Mouse (Mus musculus) liver, embryonic 15.5 days (tissue): ENCODE results near the gene Rnaseh2a. TPM values are rescaled to one million over a fixed set of nuclear protein-coding genes. Genes with fewer than 3 reads are reported as not detected.
A peak's percentile ranks its signal among the peaks of the same experiment; 100 is the strongest.

ENCODE experiments used
- ATAC-seq: fragments of 200-750 bp; cut with Nextera tagmentation; 2 replicates; pipeline ENCODE4 v1.8.0; 2017; ENCODE audit warnings: moderate number of reproducible peaks, mild to moderate bottlenecking, moderate library complexity; ENCODE audit not compliant: insufficient read depth
- H3K27ac ChIP-seq: fragments of 300-500 bp; sonication (generic); replicated peaks from 2 replicates; pipeline ENCODE4 v1.5.1; 2015; ENCODE audit warnings: mild to moderate bottlenecking, inconsistent platforms
- H3K27me3 ChIP-seq: fragments of 300-500 bp; sonication (generic); 2 replicates; pipeline ENCODE4 v1.6.1; 2015; ENCODE audit warnings: mild to moderate bottlenecking, inconsistent platforms
- H3K36me3 ChIP-seq: fragments of 300-500 bp; sonication (generic); replicated peaks from 2 replicates; pipeline ENCODE4 v1.6.1; 2015; ENCODE audit warnings: moderate library complexity, mild to moderate bottlenecking, inconsistent platforms
- H3K4me1 ChIP-seq: fragments of 300-500 bp; sonication (generic); replicated peaks from 2 replicates; pipeline ENCODE4 v1.6.1; 2015; ENCODE audit warnings: inconsistent platforms
- H3K4me2 ChIP-seq: fragments of 300-500 bp; sonication (generic); 2 replicates; pipeline ENCODE4 v1.6.1; 2015; ENCODE audit warnings: moderate library complexity, mild to moderate bottlenecking, inconsistent platforms
- H3K4me3 ChIP-seq: fragments of 300-500 bp; sonication (generic); replicated peaks from 2 replicates; pipeline ENCODE4 v1.5.1; 2015; ENCODE audit warnings: mild to moderate bottlenecking, inconsistent platforms
- H3K9ac ChIP-seq: fragments of 300-500 bp; sonication (generic); 2 replicates; pipeline ENCODE4 v1.6.1; 2015; ENCODE audit warnings: moderate library complexity, mild to moderate bottlenecking, inconsistent platforms
- H3K9me3 ChIP-seq: fragments of 300-500 bp; sonication (generic); replicated peaks from 2 replicates; pipeline ENCODE4 v1.6.1; 2016; ENCODE audit warnings: inconsistent platforms
- WGBS: fragments of 180-500 bp; shearing (Covaris S2); methylation state at CpG from one replicate; pipeline ENCODE4 v1.1.7; 2015; ENCODE audit warnings: mixed read lengths; ENCODE audit not compliant: insufficient replicate concordance; 5-methylcytosine and 5-hydroxymethylcytosine counted together
- polyA plus RNA-seq: library from polyadenylated mRNA; unstranded; fragments of >200 nt; fragmentation: Nextera tagmentation; extraction: Ambion mirVana; gene quantifications from 2 replicates; pipeline ENCODE4 v1.2.1, GENCODE M21; 2015

The Rnaseh2a gene
- polyA plus RNA-seq, 1 experiment from 2014 or later = 101 TPM

GRCm38 (mm10) chr8:84976031-84976762, 6.6 kb upstream of the Rnaseh2a start:
- Histone ChIP-seq H3K4me2 (peak overlapping the region; percentile 99), H3K9ac (peak overlapping the region; percentile 74), H3K27ac (peak overlapping the region; percentile 97), H3K4me1 (peaks cover 99% of the 10 kb centered on the region), H3K9me3 (no peaks in the 10 kb centered on the region), H3K27me3 (peaks cover 21% of the 10 kb centered on the region; the same call in 1 of the 2 replicates), H3K36me3 (peaks cover 45% of the 10 kb centered on the region), H3K4me3 (peak overlapping the region; percentile 85)
- peak; percentile 74 for ATAC-seq
- under 1% methylated on average over 61 of the region's 61 CpGs for WGBS

- peak overlapping the region; percentile 97 for H3K27ac ChIP-seq
- H3K4me2 ChIP-seq = peak overlapping the region; percentile 99
- H3K36me3 ChIP-seq = peaks cover 52% of the 10 kb centered on the region
- peaks cover 96% of the 10 kb centered on the region for H3K4me1 ChIP-seq
- no peak for ATAC-seq
- H3K9me3 ChIP-seq = no peaks in the 10 kb centered on the region
- 32% methylated on average over 7 of the region's 7 CpGs for WGBS
- H3K9ac ChIP-seq = peak overlapping the region; percentile 74
- H3K27me3 ChIP-seq = peaks cover 21% of the 10 kb centered on the region; the same call in 1 of the 2 replicates
- peak overlapping the region; percentile 85 for H3K4me3 ChIP-seq
Observed at GRCm38 (mm10) chr8:84975434-84975833, 5.9 kb upstream of the Rnaseh2a start.

- peak overlapping the region; percentile 97 for H3K27ac ChIP-seq
- WGBS = 67% methylated on average over 8 of the region's 8 CpGs
- H3K9me3 ChIP-seq = no peaks in the 10 kb centered on the region
- peak overlapping the region; percentile 85 for H3K4me3 ChIP-seq
- H3K9ac ChIP-seq = peak overlapping the region; percentile 74
- H3K4me2 ChIP-seq = peak overlapping the region; percentile 99
- peaks cover 21% of the 10 kb centered on the region; the same call in 1 of the 2 replicates for H3K27me3 ChIP-seq
- H3K36me3 ChIP-seq = peaks cover 57% of the 10 kb centered on the region
- peaks cover 90% of the 10 kb centered on the region for H3K4me1 ChIP-seq
- ATAC-seq = no peak
Observed at GRCm38 (mm10) chr8:84974543-84975142, 5.1 kb upstream of the Rnaseh2a start.

GRCm38 (mm10) chr8:84973803-84974542, 4.4 kb upstream of the Rnaseh2a start:
- Histone ChIP-seq H3K9me3 (no peaks in the 10 kb centered on the region), H3K36me3 (peaks cover 57% of the 10 kb centered on the region), H3K27ac (peak overlapping the region; percentile 97), H3K27me3 (peaks cover 15% of the 10 kb centered on the region; the same call in 1 of the 2 replicates), H3K9ac (peak overlapping the region; percentile 74; the same call in 1 of the 2 replicates), H3K4me2 (peak overlapping the region; percentile 99), H3K4me1 (peaks cover 86% of the 10 kb centered on the region), H3K4me3 (peak overlapping the region; percentile 85)
- ATAC-seq = no peak
- 60% methylated on average over 4 of the region's 4 CpGs for WGBS

- peak overlapping the region; percentile 99 for H3K4me2 ChIP-seq
- peaks cover 7% of the 10 kb centered on the region; the same call in 1 of the 2 replicates for H3K27me3 ChIP-seq
- H3K9me3 ChIP-seq = no peaks in the 10 kb centered on the region
- peak overlapping the region; percentile 97 for H3K27ac ChIP-seq
- peak overlapping the region; percentile 74 for H3K9ac ChIP-seq
- peak overlapping the region; percentile 85 for H3K4me3 ChIP-seq
- H3K4me1 ChIP-seq = peaks cover 86% of the 10 kb centered on the region
- H3K36me3 ChIP-seq = peaks cover 57% of the 10 kb centered on the region
- ATAC-seq = no peak
- 77% methylated on average over 1 of the region's 1 CpGs for WGBS
Observed at GRCm38 (mm10) chr8:84973079-84973478, 3.5 kb upstream of the Rnaseh2a start.

- Histone ChIP-seq H3K36me3 (peaks cover 61% of the 10 kb centered on the region), H3K4me3 (peak overlapping the region; percentile 85), H3K4me2 (peak overlapping the region; percentile 99), H3K9ac (peak overlapping the region; percentile 95), H3K27ac (peak overlapping the region; percentile 97), H3K9me3 (no peaks in the 10 kb centered on the region), H3K27me3 (no peaks in the 10 kb centered on the region), H3K4me1 (peaks cover 85% of the 10 kb centered on the region)
- ATAC-seq = peak; percentile 82
- 17% methylated on average over 5 of the region's 5 CpGs for WGBS
Observed at GRCm38 (mm10) chr8:84970913-84971312, 1.3 kb upstream of the Rnaseh2a start.

- ATAC-seq = no peak
- H3K9me3 ChIP-seq = no peaks in the 10 kb centered on the region
- peaks cover 83% of the 10 kb centered on the region for H3K4me1 ChIP-seq
- peak overlapping the region; percentile 97 for H3K27ac ChIP-seq
- WGBS = 9% methylated on average over 21 of the region's 21 CpGs
- H3K27me3 ChIP-seq = no peaks in the 10 kb centered on the region
- peak overlapping the region; percentile 99 for H3K4me2 ChIP-seq
- peak overlapping the region; percentile 95 for H3K9ac ChIP-seq
- peak overlapping the region; percentile 85 for H3K4me3 ChIP-seq
- peaks cover 56% of the 10 kb centered on the region for H3K36me3 ChIP-seq
Observed at GRCm38 (mm10) chr8:84970135-84970790, 696 bp upstream of the Rnaseh2a start.

GRCm38 (mm10) chr8:84968650-84969049, 917 bp downstream of the Rnaseh2a start:
- 8% methylated on average over 2 of the region's 2 CpGs for WGBS
- Histone ChIP-seq H3K9ac (peak overlapping the region; percentile 95), H3K4me3 (peak overlapping the region; percentile 85), H3K27me3 (no peaks in the 10 kb centered on the region), H3K4me2 (peak overlapping the region; percentile 99), H3K9me3 (no peaks in the 10 kb centered on the region), H3K27ac (peak overlapping the region; percentile 97), H3K36me3 (peaks cover 46% of the 10 kb centered on the region), H3K4me1 (peaks cover 82% of the 10 kb centered on the region)
- no peak for ATAC-seq

GRCm38 (mm10) chr8:84967532-84968304, 1.8 kb downstream of the Rnaseh2a start:
- H3K36me3 ChIP-seq = peaks cover 42% of the 10 kb centered on the region
- no peaks in the 10 kb centered on the region for H3K9me3 ChIP-seq
- peak overlapping the region; percentile 99 for H3K4me2 ChIP-seq
- ATAC-seq = no peak
- H3K9ac ChIP-seq = peak overlapping the region; percentile 95; the same call in 1 of the 2 replicates
- H3K27ac ChIP-seq = peak overlapping the region; percentile 97
- peak overlapping the region; percentile 85; the same call in 1 of the 2 replicates for H3K4me3 ChIP-seq
- H3K27me3 ChIP-seq = no peaks in the 10 kb centered on the region
- H3K4me1 ChIP-seq = peaks cover 73% of the 10 kb centered on the region
- WGBS = 80% methylated on average over 13 of the region's 13 CpGs

- H3K27me3 ChIP-seq = no peaks in the 10 kb centered on the region
- H3K4me3 ChIP-seq = peak overlapping the region; percentile 85
- WGBS = 15% methylated on average over 3 of the region's 3 CpGs
- ATAC-seq = no peak
- H3K36me3 ChIP-seq = peaks cover 42% of the 10 kb centered on the region
- H3K9ac ChIP-seq = peak overlapping the region; percentile 51; the same call in 1 of the 2 replicates
- no peaks in the 10 kb centered on the region for H3K9me3 ChIP-seq
- peaks cover 61% of the 10 kb centered on the region for H3K4me1 ChIP-seq
- H3K4me2 ChIP-seq = peak overlapping the region; percentile 99
- peak overlapping the region; percentile 97 for H3K27ac ChIP-seq
Observed at GRCm38 (mm10) chr8:84966603-84967002, 3.0 kb downstream of the Rnaseh2a start.
